Mouse (Mus musculus) liver, adult 2 months (tissue): ENCODE measurements around the gene 4930502E18Rik.

Experiments
- CTCF ChIP-seq: fragments of 200-500 bp; IDR thresholded peaks from 2 replicates; pipeline ENCODE4 v1.5.1; 2011; ENCODE audit warnings: low read depth, low read length, control low read depth
- POLR2A ChIP-seq: fragments of 200-500 bp; IDR thresholded peaks from 2 replicates; pipeline ENCODE4 v1.6.1; 2011; ENCODE audit warnings: low read length, control low read depth; ENCODE audit not compliant: insufficient read depth; ENCODE audit errors: extremely low read depth

DNA sequence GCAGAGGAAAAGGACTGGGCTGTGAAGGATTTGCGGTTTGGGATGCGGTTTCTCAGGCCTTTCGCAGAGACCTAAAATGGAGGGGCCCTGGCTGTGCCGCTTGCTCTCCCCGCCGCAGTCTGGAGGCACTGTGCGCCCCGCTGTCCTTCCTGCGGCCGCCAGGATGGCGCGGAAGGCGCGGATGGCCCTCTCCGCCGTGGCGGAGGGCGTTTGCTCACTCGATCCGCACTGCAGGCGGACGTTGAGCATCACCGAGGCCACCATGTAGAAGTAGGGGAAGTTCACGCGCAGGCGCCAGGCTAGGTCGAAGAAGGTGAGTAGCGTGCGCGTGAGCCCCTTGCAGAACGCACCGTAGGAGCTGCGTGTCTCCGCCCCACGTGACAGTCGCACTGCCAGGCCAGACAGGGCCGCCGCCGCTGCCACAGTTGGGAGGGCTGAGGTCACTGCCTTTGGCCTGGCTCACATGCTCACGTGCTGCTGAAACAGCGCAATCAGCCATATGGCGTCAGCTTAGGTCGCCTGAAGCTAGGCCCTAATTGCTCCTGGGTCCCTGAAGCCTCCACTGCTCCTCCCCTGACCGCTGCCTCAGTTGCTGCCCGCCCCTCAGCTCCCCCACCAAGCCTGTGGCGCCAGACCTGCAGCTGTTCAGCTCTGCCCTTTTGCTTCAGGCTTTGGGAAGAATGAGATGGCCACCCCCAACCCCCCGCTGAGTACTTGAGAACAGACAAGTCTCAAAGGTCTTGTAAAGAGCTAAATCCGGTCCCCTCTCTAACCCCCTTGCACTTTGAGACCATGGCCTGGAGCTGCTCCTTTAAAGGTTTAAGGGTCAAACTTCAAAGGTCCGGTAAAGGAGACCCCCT, 8.1 kb upstream of the 4930502E18Rik start:
- TF ChIP-seq CTCF (no peak), POLR2A (no peak)
